Mouse (Mus musculus): Measurements from ENCODE around the gene Papss1. TPM values are rescaled to one million over a fixed set of nuclear protein-coding genes. Genes with fewer than 3 reads are reported as not detected.

Gene Papss1
- polyA plus RNA-seq, 1 experiment, result 48.7 TPM

DNA sequence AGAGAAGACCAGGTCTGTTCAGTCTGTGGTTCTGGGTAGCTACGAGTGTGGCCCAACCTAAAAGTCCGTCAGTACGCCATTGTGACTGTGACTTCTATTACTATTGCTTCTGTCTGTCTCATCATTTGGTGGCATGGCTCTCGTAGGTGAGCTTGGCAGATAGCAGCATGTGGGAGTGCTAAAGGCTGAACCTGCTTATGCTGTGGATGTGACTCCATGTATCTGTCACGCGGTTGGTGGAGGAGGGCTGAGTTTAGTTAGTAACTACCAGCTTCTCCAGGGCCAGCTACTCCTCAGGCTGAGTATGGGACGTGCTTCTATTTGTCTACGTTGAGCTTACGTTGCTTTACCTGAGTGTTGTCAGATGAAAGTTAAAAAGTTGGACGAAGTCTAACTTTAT, 23.4 kb downstream of the Papss1 start:
- TF ChIP-seq POLR2A (IDR thresholded peaks at IDR 0.05; ENCODE audit: insufficient read length, low read depth), result no peak
- Histone ChIP-seq H3K27me3 (ENCODE audit: control insufficient read depth, insufficient read depth, insufficient read length) (no peaks in the 10 kb centered on the region), H3K36me3 (ENCODE audit: control insufficient read depth, insufficient read depth) (peaks cover 28% of the 10 kb centered on the region), H3K79me2 (ENCODE audit: control insufficient read depth, insufficient read depth) (no peaks in the 10 kb centered on the region), H3K4me2 (ENCODE audit: low read depth) (no peak overlapping the region), H3ac (ENCODE audit: control insufficient read depth, insufficient read length) (no peak overlapping the region), H3K4me3 (no peak overlapping the region)

GRCm38 (mm10) chr3:131593143-131593798, 28.7 kb downstream of the Papss1 start:
- H3K79me2 ChIP-seq (ENCODE audit: control insufficient read depth, insufficient read depth), result no peaks in the 10 kb centered on the region
- H3K36me3 ChIP-seq (ENCODE audit: control insufficient read depth, insufficient read depth), result peaks cover 15% of the 10 kb centered on the region
- H3K4me2 ChIP-seq (ENCODE audit: low read depth), result no peak overlapping the region
- no peak for TF ChIP-seq POLR2A (IDR thresholded peaks at IDR 0.05; ENCODE audit: insufficient read length, low read depth)
- no peaks in the 10 kb centered on the region for H3K27me3 ChIP-seq (ENCODE audit: control insufficient read depth, insufficient read depth, insufficient read length)
- H3ac ChIP-seq (ENCODE audit: control insufficient read depth, insufficient read length), result no peak overlapping the region
- H3K4me3 ChIP-seq, result no peak overlapping the region

- H3K79me2 ChIP-seq (ENCODE audit: control insufficient read depth, insufficient read depth), result no peaks in the 10 kb centered on the region
- H3K36me3 ChIP-seq (ENCODE audit: control insufficient read depth, insufficient read depth), result peaks cover 11% of the 10 kb centered on the region
- no peaks in the 10 kb centered on the region for H3K27me3 ChIP-seq (ENCODE audit: control insufficient read depth, insufficient read depth, insufficient read length)
- H3K4me3 ChIP-seq, result no peak overlapping the region
- no peak overlapping the region for H3K4me2 ChIP-seq (ENCODE audit: low read depth)
- TF ChIP-seq E2F4 (IDR thresholded peaks at IDR 0.05; ENCODE audit: insufficient read depth) (no peak), USF1 (IDR thresholded peaks at IDR 0.05; ENCODE audit: low read depth) (no peak), TCF12 (IDR thresholded peaks at IDR 0.05; ENCODE audit: insufficient read depth, poor library complexity, severe bottlenecking) (no peak), CEBPB (IDR thresholded peaks at IDR 0.05; ENCODE audit: insufficient read depth, poor library complexity, severe bottlenecking) (no peak), MYOD1 (IDR thresholded peaks at IDR 0.05; ENCODE audit: control insufficient read depth in 1 of 3, insufficient read length in 2 of 3, low read depth in 2 of 3) (no peak), SRF (IDR thresholded peaks at IDR 0.05; ENCODE audit: control insufficient read depth, insufficient read length, low read depth) (no peak), REST (IDR thresholded peaks at IDR 0.05; ENCODE audit: insufficient read depth, insufficient read length) (no peak), MAX (IDR thresholded peaks at IDR 0.05; ENCODE audit: low read depth) (no peak), POLR2AphosphoS2 (IDR thresholded peaks at IDR 0.05; ENCODE audit: insufficient read length, low read depth) (no peak), MYOG (IDR thresholded peaks at IDR 0.05; ENCODE audit: control insufficient read depth in 1 of 3, insufficient read depth in 1 of 3, insufficient read length in 2 of 3, low read depth in 2 of 3) (no peak), TCF3 (IDR thresholded peaks at IDR 0.05; ENCODE audit: insufficient read length, low read depth) (no peak), POLR2A (IDR thresholded peaks at IDR 0.05; ENCODE audit: insufficient read length, low read depth) (no peak)
- no peak overlapping the region for H3ac ChIP-seq (ENCODE audit: control insufficient read depth, insufficient read length)
Measured at GRCm38 (mm10) chr3:131594361-131594760, 29.8 kb downstream of the Papss1 start.

DNA sequence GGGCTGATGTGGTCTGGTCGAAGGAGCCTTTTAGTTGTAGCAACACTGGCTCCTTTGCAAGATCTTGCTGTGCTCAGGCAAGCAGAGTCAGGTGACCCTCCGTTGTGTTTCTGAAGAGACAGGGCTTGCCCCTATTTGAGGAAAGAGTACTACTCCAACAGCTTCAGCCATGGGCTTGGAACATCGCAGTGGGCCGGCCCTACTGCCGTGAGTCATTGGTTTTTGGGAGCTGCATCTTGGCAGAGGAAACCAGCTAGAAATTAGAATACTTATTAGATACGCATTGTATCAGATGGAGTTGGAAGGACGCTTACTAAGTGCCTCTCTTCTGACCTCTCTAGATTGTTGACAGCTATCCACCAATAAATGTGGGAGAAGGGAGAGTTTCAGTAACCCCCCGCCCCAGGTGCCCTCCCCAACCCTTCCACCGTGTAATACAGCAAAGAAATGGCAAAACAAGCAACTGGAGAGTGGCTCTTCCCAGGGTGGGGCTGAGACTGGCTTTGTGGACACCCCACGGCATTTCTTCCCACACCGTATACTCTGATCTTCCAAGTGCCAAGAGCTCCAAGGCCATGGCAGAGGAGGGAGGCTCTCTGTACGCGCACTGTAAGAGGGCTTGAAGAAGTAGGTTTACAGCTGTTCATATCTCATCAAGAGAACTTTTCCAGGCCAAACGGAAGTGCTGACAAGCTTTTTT, 31.1 kb downstream of the Papss1 start:
- peaks cover 11% of the 10 kb centered on the region for H3K36me3 ChIP-seq (ENCODE audit: control insufficient read depth, insufficient read depth)
- no peaks in the 10 kb centered on the region for H3K79me2 ChIP-seq (ENCODE audit: control insufficient read depth, insufficient read depth)
- H3K4me3 ChIP-seq, result no peak overlapping the region
- H3K4me2 ChIP-seq (ENCODE audit: low read depth), result no peak overlapping the region
- H3ac ChIP-seq (ENCODE audit: control insufficient read depth, insufficient read length), result no peak overlapping the region
- TF ChIP-seq TCF12 (IDR thresholded peaks at IDR 0.05; ENCODE audit: insufficient read depth, poor library complexity, severe bottlenecking) (no peak), USF1 (IDR thresholded peaks at IDR 0.05; ENCODE audit: low read depth) (no peak), REST (IDR thresholded peaks at IDR 0.05; ENCODE audit: insufficient read depth, insufficient read length) (no peak), MAX (IDR thresholded peaks at IDR 0.05; ENCODE audit: low read depth) (no peak), TCF3 (IDR thresholded peaks at IDR 0.05; ENCODE audit: insufficient read length, low read depth) (no peak), POLR2AphosphoS2 (IDR thresholded peaks at IDR 0.05; ENCODE audit: insufficient read length, low read depth) (no peak), CEBPB (IDR thresholded peaks at IDR 0.05; ENCODE audit: insufficient read depth, poor library complexity, severe bottlenecking) (no peak), E2F4 (IDR thresholded peaks at IDR 0.05; ENCODE audit: insufficient read depth) (no peak)
- H3K27me3 ChIP-seq (ENCODE audit: control insufficient read depth, insufficient read depth, insufficient read length), result no peaks in the 10 kb centered on the region

DNA sequence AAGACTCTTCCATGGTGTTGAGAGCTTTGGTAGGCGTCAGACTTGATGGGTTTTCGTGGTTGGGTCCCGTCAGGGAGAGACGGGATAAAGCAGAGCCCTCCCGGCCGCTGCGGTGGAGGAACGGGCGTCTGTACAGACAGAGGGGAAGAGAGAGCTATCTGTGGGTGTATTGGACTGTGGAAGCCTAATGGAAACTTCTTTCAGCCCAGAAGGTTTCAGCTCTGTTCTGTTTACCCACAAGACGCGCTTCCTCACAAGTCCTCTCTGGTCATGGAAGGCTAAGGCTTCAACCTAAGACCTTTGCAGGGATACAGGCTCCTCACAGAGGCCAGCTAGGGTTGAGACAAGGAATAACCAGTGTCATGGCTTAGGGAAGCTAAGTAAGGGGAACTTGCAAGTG, 36.2 kb downstream of the Papss1 start:
- H3K79me2 ChIP-seq (ENCODE audit: control insufficient read depth, insufficient read depth), result no peaks in the 10 kb centered on the region
- H3K4me3 ChIP-seq, result no peak overlapping the region
- H3K27me3 ChIP-seq (ENCODE audit: control insufficient read depth, insufficient read depth, insufficient read length), result no peaks in the 10 kb centered on the region
- TF ChIP-seq USF1 (IDR thresholded peaks at IDR 0.05; ENCODE audit: low read depth) (no peak), POLR2A (IDR thresholded peaks at IDR 0.05; ENCODE audit: insufficient read length, low read depth) (no peak), TCF12 (IDR thresholded peaks at IDR 0.05; ENCODE audit: insufficient read depth, poor library complexity, severe bottlenecking) (no peak), MYOG (IDR thresholded peaks at IDR 0.05; ENCODE audit: control insufficient read depth in 1 of 3, insufficient read depth in 1 of 3, insufficient read length in 2 of 3, low read depth in 2 of 3) (no peak), MAX (IDR thresholded peaks at IDR 0.05; ENCODE audit: low read depth) (no peak), REST (IDR thresholded peaks at IDR 0.05; ENCODE audit: insufficient read depth, insufficient read length) (no peak), MYOD1 (IDR thresholded peaks at IDR 0.05; ENCODE audit: control insufficient read depth in 1 of 3, insufficient read length in 2 of 3, low read depth in 2 of 3) (no peak), E2F4 (IDR thresholded peaks at IDR 0.05; ENCODE audit: insufficient read depth) (no peak), SRF (IDR thresholded peaks at IDR 0.05; ENCODE audit: control insufficient read depth, insufficient read length, low read depth) (no peak), TCF3 (IDR thresholded peaks at IDR 0.05; ENCODE audit: insufficient read length, low read depth) (no peak), POLR2AphosphoS2 (IDR thresholded peaks at IDR 0.05; ENCODE audit: insufficient read length, low read depth) (no peak), CEBPB (IDR thresholded peaks at IDR 0.05; ENCODE audit: insufficient read depth, poor library complexity, severe bottlenecking) (no peak)
- peaks cover 7% of the 10 kb centered on the region for H3K36me3 ChIP-seq (ENCODE audit: control insufficient read depth, insufficient read depth)
- no peak overlapping the region for H3K4me2 ChIP-seq (ENCODE audit: low read depth)
- no peak overlapping the region for H3ac ChIP-seq (ENCODE audit: control insufficient read depth, insufficient read length)

Data from myocyte (in vitro differentiated cells).